Mouse (Mus musculus) bone marrow macrophage, adult 2 months (primary cell): ENCODE measurements at regions not wholly inside any gene's neighbourhood (a gene's known extent, or its start where the extent isn't known, plus 50 kb on each side); places are given as distances from the start of the nearest gene placed in this dataset.
"Not testable (repeated sequence)": the region's sequence is repeated elsewhere in the genome, so short reads cannot be mapped to it uniquely, and the experiment has no call there.

Experiments used
- H3K27ac ChIP-seq: 2 replicates; pipeline ENCODE4 v1.5.1; 2012; ENCODE audit warnings: low read depth, low read length; ENCODE audit not compliant: insufficient read depth
- H3K4me1 ChIP-seq: 2 replicates; pipeline ENCODE4 v1.6.1; 2012; ENCODE audit warnings: low read length; ENCODE audit not compliant: control insufficient read depth, insufficient read depth
- H3K4me3 ChIP-seq: 2 replicates; pipeline ENCODE4 v1.5.1; 2012; ENCODE audit warnings: mild to moderate bottlenecking, low read length, moderate library complexity; ENCODE audit not compliant: insufficient read depth
- CTCF ChIP-seq: IDR thresholded peaks from 2 replicates; pipeline ENCODE4 v1.5.1; 2012; ENCODE audit warnings: low read depth, mild to moderate bottlenecking, low read length, moderate library complexity
- POLR2A ChIP-seq: IDR thresholded peaks from 2 replicates; pipeline ENCODE4 v1.6.1; 2012; ENCODE audit warnings: mild to moderate bottlenecking, low read depth, low read length, borderline replicate concordance

DNA sequence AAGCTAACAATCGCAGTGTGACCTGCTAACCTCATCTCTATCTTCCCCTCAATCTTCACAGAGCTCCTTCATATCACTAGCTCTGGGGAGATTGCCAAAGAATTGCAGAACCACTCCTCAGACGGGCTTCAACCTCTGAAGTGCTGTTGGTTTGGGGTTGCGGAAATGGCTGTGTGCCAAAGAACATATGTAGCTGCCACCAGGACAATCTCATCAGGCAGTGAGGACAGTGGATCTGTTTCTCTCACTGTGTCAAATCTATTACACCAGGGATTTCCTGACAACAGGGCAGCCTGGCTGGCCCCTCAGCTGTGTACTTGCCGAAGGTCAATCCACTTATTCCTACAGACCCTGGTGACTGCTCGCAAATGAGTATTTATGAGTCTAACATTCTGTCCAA is 115.0 kb upstream of the Nudt7 start:
- TF ChIP-seq CTCF (no peak), POLR2A (no peak)
- H3K4me3 ChIP-seq, result no peak overlapping the region
- no peaks in the 10 kb centered on the region for H3K4me1 ChIP-seq
- no peak overlapping the region for H3K27ac ChIP-seq

DNA sequence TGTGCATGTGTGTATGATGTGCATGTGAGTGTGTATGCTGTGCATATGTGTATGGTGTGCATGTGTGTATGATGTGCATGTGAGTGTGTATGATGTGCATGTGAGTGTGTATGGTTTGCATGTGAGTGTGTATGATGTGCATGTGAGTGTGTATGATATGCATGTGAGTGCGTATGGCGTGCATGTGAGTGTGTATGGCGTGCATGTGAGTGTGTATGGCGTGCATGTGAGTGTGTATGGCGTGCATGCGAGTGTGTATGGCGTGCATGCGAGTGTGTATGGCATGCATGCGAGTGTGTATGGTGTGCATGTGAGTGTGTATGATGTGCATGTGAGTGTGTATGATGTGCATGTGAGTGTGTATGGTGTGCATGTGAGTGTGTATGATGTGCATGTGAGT is 103.2 kb upstream of the Nudt7 start:
- H3K4me3 ChIP-seq, result not testable (repeated sequence)

DNA sequence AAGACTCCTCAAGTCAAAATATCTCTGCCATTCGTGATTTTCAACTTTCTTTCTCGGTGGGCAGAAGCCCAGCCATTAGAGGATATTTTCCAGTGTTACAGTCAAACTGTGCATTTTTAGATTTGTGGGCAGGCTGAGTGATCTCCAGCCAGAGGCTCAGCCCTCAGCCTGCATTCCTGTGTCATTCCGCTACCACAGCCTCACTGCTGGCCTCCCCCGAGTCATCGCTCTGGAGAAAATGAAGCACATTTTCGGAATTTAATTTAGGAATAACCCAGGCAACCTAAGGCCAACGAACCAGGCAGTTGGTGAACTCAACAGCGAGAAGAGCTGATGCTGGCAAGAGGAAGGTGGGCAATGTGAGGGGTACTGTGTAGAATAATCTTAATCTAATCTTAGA is 80.9 kb upstream of the Nudt7 start:
- Histone ChIP-seq H3K4me1 (no peaks in the 10 kb centered on the region), H3K27ac (no peak overlapping the region), H3K4me3 (no peak overlapping the region)
- no peak for TF ChIP-seq CTCF
- no peak for TF ChIP-seq POLR2A

More for the DNA sequence above, 103.2 kb upstream of the Nudt7 start:
- not testable (repeated sequence) for H3K27ac ChIP-seq, H3K4me1 ChIP-seq

- H3K4me1 ChIP-seq, result no peaks in the 10 kb centered on the region
- no peak overlapping the region for H3K4me3 ChIP-seq
- TF ChIP-seq CTCF, result no peak
- no peak for TF ChIP-seq POLR2A
- no peak overlapping the region for H3K27ac ChIP-seq
Measured at GRCm38 (mm10) chr8:114063566-114063965, 69.8 kb upstream of the Nudt7 start.

GRCm38 (mm10) chr8:114072330-114072729 is 61.0 kb upstream of the Nudt7 start:
- H3K4me1 ChIP-seq, result no peaks in the 10 kb centered on the region
- H3K27ac ChIP-seq, result no peak overlapping the region
- no peak overlapping the region for H3K4me3 ChIP-seq
- TF ChIP-seq CTCF (no peak), POLR2A (no peak)

DNA sequence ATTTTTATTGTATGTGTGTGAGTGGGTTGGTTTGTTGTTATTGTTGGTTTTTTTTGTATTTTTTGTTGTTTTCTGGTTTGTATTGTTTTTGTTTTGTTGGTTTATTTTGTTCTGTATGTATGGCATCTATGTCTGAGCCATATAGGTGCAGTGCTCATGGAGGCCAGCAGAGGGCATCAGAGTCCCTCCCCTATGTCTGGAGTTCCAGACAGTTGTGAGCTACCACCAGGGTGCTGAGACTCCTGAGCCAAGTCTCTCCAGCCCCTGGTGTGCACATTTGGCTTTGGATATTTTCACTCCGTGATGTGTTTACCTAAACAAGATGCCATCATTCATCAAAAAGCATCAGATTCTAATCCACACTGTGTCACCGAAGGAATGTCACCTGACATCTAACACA is 59.2 kb upstream of the Nudt7 start:
- H3K4me1 ChIP-seq, result no peaks in the 10 kb centered on the region
- no peak for TF ChIP-seq POLR2A
- H3K27ac ChIP-seq, result no peak overlapping the region
- no peak overlapping the region for H3K4me3 ChIP-seq

- TF ChIP-seq CTCF (no peak), POLR2A (no peak)
- no peaks in the 10 kb centered on the region for H3K4me1 ChIP-seq
- H3K27ac ChIP-seq, result no peak overlapping the region
- no peak overlapping the region for H3K4me3 ChIP-seq
Measured at GRCm38 (mm10) chr8:114076701-114077100, 56.7 kb upstream of the Nudt7 start.

DNA sequence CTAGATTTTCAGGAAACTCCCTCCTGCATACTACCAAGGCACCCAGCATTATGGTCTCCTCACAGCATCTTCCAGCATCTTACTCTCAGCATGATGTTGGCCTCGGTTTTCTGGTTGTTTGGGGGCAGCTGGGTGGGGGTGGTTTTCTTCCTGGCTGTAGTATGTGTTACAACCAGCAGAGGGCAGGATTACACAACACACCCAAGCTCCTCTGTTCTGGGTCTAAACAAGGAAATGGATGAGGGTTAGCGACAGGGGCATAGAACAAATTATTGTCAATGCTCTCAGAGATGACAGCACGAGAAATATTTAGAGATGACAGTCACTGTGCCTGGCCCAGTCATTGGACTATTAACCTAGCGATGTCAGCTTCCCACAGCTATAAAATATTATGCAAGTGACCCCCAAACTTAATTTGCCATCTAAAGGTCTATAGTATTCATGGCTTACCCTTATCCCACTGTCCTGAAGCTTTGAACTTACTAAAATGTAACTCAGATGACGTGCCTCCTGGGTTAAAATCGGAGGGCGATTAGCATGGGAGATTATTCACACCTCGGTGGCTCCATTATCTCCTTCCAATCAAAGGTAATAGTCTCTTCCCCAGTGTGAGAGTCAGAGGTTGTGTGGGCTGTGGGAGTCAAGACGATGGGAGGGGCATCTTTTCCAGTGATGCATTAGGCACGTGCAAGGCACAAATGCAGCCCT is 52.2 kb upstream of the Nudt7 start:
- Histone ChIP-seq H3K27ac (no peak overlapping the region), H3K4me3 (no peak overlapping the region), H3K4me1 (no peaks in the 10 kb centered on the region)
- TF ChIP-seq CTCF (peak; percentile 66), POLR2A (no peak)

- TF ChIP-seq POLR2A (no peak), CTCF (no peak)
- Histone ChIP-seq H3K4me3 (no peak overlapping the region), H3K27ac (no peak overlapping the region), H3K4me1 (no peaks in the 10 kb centered on the region)
Measured at GRCm38 (mm10) chr8:114081757-114082059, 51.6 kb upstream of the Nudt7 start.
